Mouse (Mus musculus) C3H10T1/2 (cell line): ENCODE measurements around the gene Gm266. TPM values are rescaled to one million over a fixed set of nuclear protein-coding genes. Genes with fewer than 3 reads are reported as not detected.

Source experiments
- polyA plus RNA-seq, 2 experiments: library from polyadenylated mRNA; unstranded; fragments of >200 nt; fragmentation: generic; extraction: Trizol; gene quantifications; one replicate each; pipeline ENCODE4 v1.2.1; 2012; ENCODE audit warnings: missing spikeins in 2 of 2

The Gm266 gene
- polyA plus RNA-seq: under 1 TPM in 1 of 2 experiments, not detected in 1; 0.04 TPM

DNA sequence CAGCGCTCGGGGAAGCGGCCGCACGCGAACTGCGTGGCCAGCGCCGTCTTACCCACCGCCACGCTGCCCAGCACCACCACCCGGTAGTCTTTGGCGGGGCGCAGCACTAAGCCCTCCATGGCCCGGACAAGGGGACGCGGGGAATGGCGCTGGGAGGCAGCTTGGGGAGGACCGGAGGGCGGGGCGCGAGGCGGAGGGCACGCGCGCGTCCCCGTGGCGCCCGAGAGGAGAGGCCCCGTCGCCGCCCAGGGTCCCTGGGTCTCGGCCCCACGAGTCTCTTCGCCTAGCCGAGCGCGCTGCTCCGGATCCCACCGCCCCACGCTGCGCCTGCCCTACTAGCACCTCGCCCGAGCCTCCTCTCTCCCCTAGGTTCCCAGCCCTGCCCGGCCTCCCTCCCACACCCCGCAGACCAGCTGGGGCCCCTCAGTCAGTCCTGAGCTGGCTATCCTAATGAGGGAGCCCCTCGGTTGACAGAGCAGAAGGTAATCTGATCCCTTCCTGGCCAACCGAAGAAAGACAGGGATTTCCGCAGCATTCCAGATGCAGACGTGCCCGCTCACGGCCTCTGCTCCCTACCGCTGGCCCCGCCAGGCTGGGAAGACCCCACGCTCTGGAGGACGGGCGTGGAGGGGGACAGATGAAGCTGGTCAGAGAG, at the start of gene Gm266:
Gm266 (minus strand) TSS at position 172 of the 655 bp plus-strand sequence.

DNA sequence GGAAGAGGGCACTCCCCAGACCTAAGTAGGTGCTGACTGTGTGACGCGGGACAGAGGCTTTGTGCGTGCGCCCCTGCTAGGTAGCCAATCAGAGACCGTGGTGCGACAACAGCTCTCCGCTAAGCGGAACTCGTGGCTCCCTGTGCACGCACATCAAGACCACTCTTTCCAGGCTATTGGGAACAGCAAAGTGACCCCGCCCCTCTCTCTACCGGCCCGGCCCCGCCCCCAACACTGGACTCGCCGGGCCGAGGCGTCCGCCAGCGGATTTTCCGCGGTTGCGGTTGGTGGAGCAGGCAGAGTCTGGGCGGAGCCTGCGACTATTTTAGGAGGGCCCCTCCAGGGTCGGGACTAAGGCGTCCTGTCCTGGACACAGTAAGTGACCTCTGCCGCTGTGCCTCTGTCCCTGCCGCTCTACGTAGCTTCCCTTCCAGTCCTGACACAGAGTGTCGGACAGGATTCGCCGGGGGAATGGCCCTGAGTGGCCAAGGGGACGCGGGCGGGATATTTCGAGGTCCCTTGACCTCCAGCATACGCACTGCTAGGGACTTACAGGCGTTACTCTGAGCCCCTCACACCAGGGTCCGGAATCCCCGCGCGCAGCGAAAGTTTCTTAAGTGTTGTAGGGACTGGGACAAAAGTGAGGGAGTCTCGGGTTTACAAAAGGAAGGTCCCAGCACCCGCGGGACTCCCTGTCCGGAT, 43.2 kb downstream of the Gm266 start, which contains the start of gene Tnfaip2:
Tnfaip2 (plus strand) TSS at position 161 of the 702 bp plus-strand sequence.

Other genes with a start within 250 kb of the Gm266 start
- gene Amn, start 214.7 kb downstream of the Gm266 start, polyA plus RNA-seq: under 1 TPM; 0.12 to 0.20 TPM
- gene Cdc42bpb, start 108.1 kb downstream of the Gm266 start, polyA plus RNA-seq: 10 to 100 TPM; 22.2 to 73.2 TPM
- gene Lbhd2, start 79.0 kb downstream of the Gm266 start, polyA plus RNA-seq: 1 to 10 TPM in 1 of 2 experiments, under 1 TPM in 1; 0.07 to 4.0 TPM
- 10 to 100 TPM; 41.8 to 45.0 TPM for gene Exoc3l4, start 68.8 kb downstream of the Gm266 start, polyA plus RNA-seq
- gene Tnfaip2, start 43.4 kb downstream of the Gm266 start, polyA plus RNA-seq: 10 to 100 TPM; 21.5 to 36.0 TPM
- 10 to 100 TPM; 14.8 to 25.5 TPM for gene Eif5, start 52.2 kb upstream of the Gm266 start, polyA plus RNA-seq
- 10 to 100 TPM in 1 of 2 experiments, 1 to 10 TPM in 1; 5.1 to 24.1 TPM for gene Mark3, start 88.7 kb upstream of the Gm266 start, polyA plus RNA-seq
- 1 to 10 TPM in 1 of 2 experiments, under 1 TPM in 1; 0.11 to 1.5 TPM for gene Ckb, start 186.5 kb upstream of the Gm266 start, polyA plus RNA-seq
- 1 to 10 TPM; 4.9 to 9.1 TPM for gene Trmt61a, start 192.3 kb upstream of the Gm266 start, polyA plus RNA-seq
- 10 to 100 TPM in 1 of 2 experiments, 1 to 10 TPM in 1; 3.7 to 22.5 TPM for gene Bag5, start 227.4 kb upstream of the Gm266 start, polyA plus RNA-seq
- gene Apopt1, start 227.4 kb upstream of the Gm266 start, polyA plus RNA-seq: 10 to 100 TPM; 19.9 to 33.9 TPM